Mouse (Mus musculus): ENCODE measurements around the gene Krt75.

The Krt75 gene

DNA sequence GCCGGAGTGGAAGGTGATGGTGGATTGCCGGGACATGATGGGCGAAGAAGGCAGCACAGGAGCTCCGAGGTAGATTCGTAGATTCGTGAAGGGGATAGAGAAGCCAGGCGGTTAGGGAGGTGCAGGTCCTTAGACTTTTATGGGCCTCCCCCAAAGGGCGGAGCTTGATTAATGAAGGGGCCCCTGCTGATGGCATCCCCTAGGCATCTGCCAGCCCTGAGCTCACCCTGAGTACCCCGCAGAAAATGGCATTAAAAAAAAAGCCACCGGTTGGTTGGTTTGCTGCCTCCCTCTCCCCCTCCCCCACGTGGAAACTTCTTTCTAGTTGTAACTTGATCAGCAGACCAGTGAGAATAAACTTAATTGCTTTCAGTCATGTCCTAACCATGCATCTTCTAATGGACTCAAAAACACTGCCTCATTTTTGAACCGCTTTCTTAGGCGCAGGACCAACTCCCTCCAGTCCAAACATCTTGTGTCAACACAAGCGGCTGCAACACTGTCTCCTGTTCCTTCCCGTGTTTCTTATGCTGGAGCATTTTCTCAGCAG is at the start of gene Krt75:
Krt75 (minus strand) TSS at position 109 of the 550 bp plus-strand sequence.
- DNase-seq (ENCODE audit: low spot score), result no peak

- DNase-seq (ENCODE audit: low spot score), result no peak
Measured at GRCm38 (mm10) chr15:101599123-101599522, 25.4 kb upstream of the Krt75 start.

- DNase-seq (ENCODE audit: low spot score), result no peak
Measured at GRCm38 (mm10) chr15:101588216-101588615, 14.5 kb upstream of the Krt75 start.

DNA sequence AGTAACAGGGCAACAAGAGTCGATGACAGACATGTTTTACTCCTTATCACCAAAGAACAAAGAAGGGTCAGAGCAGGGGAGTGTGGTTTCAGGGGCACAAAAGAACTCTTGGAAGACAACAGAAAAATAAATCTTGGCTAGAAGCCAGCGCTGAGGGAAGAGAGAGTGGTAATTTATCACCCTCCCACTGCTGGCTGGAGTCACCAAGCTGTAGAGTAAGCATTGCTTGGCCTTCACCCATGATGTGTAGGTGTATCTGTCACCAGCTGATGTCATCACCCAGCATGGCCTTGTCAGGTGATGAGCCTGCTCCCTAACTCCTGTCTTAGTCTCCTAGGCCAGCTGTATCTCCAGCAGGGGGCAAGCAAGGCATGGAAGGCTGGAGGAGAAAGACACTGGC is 10.8 kb upstream of the Krt75 start:
- no peak for DNase-seq (ENCODE audit: low spot score)

DNA sequence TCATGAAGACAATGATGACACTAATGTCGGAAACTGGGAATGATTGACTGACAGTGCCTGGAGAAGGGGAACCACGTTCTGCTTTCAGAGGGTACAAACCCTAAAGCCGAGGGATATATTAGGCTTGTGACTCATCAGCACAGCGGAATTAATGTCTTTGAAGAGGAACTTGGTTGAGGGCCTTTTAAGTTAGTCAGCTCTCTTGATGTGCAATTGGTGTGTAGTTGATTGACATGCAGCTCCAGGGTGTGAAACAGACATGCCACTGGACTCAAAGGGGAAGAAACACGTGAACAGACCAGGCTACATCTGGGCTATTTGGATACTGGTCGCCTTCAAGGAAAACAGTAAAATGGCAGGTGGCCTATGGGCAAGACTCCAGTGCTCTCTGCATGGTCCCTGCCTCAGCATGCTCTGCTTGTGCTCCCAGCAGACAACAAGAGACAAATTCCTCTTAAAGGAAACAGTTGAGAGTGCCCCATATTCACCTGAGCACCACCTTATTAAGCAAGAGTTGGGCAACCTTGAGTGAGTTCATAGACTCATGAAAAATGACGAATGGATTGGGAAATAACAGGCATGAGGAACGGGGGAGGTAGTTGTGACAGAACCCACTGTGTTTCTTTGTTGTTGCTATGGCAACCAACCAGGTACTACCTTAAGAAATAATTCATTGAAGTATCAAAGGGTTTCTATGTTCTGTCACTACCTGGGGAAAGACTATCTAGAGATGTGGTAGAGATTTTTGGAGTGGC is 9.7 kb upstream of the Krt75 start:
- DNase-seq (ENCODE audit: low spot score), result no peak

GRCm38 (mm10) chr15:101581701-101582100 is 8.0 kb upstream of the Krt75 start:
- DNase-seq (ENCODE audit: low spot score), result no peak

DNA sequence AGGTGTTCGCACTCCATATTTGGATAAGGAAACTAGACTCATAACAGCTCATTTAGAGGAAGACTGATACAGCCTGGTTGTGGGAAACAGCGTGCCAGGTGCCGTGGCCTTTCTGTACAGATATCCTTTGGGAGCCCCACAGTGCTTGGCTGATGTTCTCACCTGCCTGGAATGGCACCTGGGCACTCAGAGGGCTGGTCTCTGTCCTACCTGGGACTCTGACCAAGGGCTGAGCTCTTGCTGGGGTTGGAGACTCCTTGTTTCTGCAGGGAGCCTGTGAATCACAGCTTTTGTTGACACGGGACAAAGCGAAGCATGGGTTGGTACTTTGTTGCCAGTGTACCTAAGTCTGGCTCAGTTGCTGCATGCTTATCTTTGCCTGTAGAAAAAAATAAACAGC is 1.8 kb upstream of the Krt75 start:
- DNase-seq (ENCODE audit: low spot score), result no peak

GRCm38 (mm10) chr15:101567780-101568179 is 5.9 kb downstream of the Krt75 start:
- DNase-seq (ENCODE audit: low spot score), result no peak

DNA sequence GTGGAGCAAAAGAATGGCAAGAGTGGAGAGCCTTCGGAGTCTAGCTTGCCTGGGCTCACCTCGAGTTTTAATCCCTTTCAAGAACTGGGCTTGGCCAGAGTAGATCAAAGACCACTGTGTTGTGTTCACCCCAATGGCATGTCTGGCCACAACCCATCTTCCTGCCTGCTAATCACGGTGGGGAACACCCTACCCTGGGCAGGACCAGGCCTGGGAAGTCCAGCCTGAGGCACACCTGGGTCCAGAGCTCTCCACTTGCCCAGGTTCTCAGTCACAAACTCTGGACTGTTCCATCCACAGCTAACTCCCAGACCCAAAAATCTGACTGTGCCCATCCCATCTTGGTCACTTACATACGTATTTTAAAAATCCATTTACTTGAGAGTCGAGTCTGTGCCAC is 10.9 kb downstream of the Krt75 start, which contains the start of gene Krt90:
Krt90 (minus strand) TSS at position 101 of the 400 bp plus-strand sequence.
- no peak for DNase-seq (ENCODE audit: low spot score)

DNA sequence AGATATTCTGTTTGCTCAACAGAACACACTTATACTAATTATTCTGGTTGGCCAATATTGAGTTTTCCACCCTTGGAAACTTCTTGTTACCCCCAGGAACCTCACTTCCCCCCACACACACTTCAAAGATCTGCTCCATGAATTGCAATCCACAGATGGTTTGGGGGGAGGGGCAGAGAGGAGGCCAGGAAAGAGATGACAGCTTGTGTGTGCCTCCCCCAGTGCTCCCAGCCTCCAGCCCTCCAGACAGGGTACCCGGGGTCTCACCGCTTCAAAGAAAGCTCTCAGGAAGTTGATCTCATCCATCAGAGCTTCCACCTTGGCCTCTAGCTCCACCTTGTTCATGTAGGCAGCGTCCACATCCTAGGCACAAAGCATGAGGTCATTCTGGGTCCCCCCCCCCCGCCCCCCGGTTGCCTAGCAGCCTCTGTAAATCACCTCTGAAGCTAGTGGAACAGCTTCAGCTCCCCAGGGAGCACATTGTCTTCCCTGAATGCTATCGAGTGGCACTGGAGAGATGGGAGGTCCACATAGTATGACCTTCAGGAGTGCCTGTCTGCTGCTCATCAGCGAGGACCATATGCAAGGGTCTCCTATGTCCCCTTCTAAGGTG is 15.6 kb downstream of the Krt75 start:
- DNase-seq (ENCODE audit: low spot score), result no peak

DNA sequence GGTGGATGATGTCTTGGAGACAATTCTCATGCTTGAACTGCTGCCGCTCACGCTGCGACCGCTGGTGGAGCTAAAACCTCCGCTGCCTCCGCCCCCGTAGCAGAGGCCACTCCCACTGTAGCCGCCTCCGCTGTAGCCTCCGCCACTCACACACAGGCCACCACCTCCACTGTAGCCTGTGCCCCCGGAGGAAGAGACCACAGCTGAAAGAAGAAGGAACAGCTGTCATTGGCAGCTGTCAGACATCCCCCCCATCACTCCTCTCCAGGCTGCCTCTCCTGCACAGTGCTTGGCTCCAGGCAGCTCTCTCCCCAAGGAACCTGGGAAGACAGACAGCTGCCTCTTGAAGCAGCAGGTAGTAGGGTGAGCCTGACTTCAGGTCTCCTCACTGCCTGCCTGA is 20.5 kb downstream of the Krt75 start:
- DNase-seq (ENCODE audit: low spot score), result no peak

DNA sequence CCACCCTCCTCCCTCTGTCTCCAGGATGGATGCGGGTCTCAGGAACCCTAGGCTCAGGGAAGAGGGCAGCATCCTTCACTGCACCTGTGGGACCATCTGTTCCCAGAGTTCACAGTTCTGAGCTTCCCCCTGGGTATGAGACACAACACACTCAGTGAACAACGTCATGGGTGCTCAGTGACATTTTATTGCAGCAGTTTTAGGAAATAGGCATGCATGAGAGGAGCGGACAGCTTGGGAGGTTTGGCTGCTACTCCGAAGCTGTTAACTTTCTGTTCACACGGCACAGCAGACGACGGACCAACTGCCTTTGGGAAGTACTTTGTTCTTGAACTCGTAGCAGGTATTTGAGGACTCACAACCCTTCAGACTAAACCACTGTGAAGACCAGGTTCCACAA is 21.5 kb downstream of the Krt75 start:
- no peak for DNase-seq (ENCODE audit: low spot score)

GRCm38 (mm10) chr15:101550567-101550966 is 23.1 kb downstream of the Krt75 start, which contains the start of gene Krt82:
TSS of gene Krt82 (minus strand) at chr15:101550667.
- DNase-seq (ENCODE audit: low spot score), result no peak

GRCm38 (mm10) chr15:101544478-101544877 is 29.2 kb downstream of the Krt75 start:
- DNase-seq (ENCODE audit: low spot score), result no peak

- DNase-seq (ENCODE audit: low spot score), result no peak
Measured at GRCm38 (mm10) chr15:101542543-101542942, 31.2 kb downstream of the Krt75 start.

DNA sequence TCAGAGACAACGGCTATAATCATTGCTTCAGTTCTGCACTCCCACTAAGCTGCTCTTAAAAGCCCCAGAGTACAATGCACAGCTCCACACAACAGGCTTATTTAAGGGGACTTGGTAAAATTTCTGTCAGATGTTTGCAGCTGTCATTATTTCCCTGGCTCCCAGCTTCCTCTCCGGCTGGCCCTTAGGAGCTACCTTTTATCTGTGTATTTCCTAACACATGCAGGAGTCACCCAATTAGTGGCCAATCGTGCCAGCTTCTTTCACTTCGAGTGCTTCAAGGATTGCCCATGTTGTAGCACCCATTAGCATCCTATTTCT is 35.2 kb downstream of the Krt75 start:
- DNase-seq (ENCODE audit: low spot score), result no peak

DNA sequence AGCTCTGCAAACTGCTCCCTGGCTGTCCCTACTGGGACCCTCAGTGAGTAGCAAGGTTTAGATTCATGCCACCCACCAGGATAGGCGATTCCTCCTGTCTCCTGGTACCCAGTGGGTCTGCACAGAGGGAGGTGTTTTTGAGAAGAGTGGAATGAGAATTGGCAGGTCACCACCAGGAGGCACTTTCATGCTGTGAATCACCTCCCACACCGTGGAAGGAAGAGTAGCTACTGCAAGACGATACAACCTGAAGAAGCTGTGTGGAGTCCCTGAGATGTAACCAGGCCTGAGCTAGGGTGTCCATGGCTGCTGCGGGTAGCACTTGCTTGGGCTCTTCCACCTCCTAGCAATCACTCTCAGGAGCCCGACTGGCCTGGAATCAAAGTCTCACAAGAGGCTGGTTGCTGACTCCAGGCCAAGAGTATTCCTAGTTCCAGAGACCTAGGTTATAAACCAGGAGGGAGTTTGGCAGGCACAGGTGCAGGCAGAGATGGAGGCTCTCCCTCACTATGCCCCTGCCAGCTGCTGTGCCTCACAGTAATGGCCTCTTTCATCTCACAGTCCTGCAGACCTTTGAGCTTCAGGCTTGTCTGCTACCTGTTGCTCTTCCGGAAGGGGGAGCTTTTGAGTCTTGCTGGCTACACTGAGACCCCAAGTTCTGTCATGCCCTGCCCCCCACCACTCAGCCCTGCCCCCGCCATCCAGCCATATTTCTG is 35.7 kb downstream of the Krt75 start:
- DNase-seq (ENCODE audit: low spot score), result no peak

DNA sequence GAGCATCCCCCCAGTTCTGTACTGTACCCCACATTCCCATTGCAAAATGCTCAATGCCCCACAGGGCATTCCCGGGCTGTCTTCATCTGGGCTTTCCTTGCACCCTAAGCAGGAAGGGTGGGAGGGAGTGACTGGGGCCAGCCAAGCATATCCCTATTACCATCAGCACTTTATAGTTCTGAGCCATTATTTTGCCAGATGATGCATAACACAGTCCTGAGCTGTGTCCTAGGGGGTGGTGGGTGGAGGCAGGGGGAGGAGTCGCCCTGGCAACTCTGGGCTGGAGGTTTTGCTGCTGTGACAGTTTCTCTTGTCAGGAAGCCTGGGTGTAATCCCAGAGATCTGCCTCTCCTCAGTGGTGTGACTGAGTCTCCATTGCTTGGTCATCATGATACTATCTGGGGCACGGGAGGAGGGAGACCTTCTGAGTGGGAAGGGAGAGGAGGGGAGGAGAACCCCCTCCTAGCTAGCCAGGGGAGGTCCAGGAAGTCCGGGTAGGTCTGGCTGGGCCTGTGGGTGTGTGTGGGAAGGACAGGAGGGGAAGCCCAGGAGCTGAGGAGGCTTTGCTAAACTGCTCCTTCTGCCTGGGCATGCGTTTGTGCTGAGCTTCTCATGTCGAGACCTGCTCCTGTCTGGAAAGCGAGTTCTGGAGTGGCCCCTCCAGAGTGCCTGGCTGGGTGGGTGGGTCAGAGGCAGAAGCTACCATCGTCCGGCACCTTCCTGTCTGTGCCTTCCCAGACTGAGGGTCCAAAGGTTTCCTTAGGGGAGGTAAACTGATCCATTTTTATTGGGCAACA is 37.5 kb downstream of the Krt75 start:
- DNase-seq (ENCODE audit: low spot score), result no peak

- DNase-seq (ENCODE audit: low spot score), result no peak
Measured at GRCm38 (mm10) chr15:101532720-101533119, 41.0 kb downstream of the Krt75 start, which contains the start of gene Krt84. TSS of gene Krt84 (minus strand) at chr15:101532820.

GRCm38 (mm10) chr15:101522556-101523232 is 51.0 kb downstream of the Krt75 start:
- no peak for DNase-seq (ENCODE audit: low spot score)

DNA sequence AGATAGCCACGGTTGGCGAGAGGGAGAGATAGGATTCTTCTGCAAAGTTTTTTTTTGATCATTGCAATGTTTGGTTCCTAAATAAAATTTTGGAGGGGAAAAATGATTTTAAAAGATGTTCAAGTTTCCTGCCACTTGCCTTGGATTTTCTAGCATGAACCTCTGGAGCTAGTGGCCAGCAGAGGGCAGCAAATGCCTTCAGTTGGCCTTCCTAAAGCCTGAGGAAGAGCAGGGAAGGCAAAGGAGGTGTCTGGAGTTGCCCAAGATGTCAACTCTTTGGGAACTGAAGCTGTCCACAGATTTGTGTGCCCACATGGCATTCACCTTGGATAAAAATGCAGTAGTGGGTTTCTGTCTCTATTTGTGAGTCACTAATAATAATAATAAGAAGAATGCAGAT is 53.9 kb downstream of the Krt75 start:
- peak; percentile 36 for DNase-seq (ENCODE audit: low spot score)
